Mouse (Mus musculus) liver, embryonic 15.5 days (tissue): Measurements from ENCODE around the gene Sertad3. TPM values are rescaled to one million over a fixed set of nuclear protein-coding genes. Genes with fewer than 3 reads are reported as not detected.

Experiments
- ATAC-seq: fragments of 200-750 bp; cut with Nextera tagmentation; 2 replicates; pipeline ENCODE4 v1.8.0; 2017; ENCODE audit warnings: moderate number of reproducible peaks, mild to moderate bottlenecking, moderate library complexity; ENCODE audit not compliant: insufficient read depth
- H3K27ac ChIP-seq: fragments of 300-500 bp; sonication (generic); replicated peaks from 2 replicates; pipeline ENCODE4 v1.5.1; 2015; ENCODE audit warnings: mild to moderate bottlenecking, inconsistent platforms
- H3K27me3 ChIP-seq: fragments of 300-500 bp; sonication (generic); 2 replicates; pipeline ENCODE4 v1.6.1; 2015; ENCODE audit warnings: mild to moderate bottlenecking, inconsistent platforms
- H3K36me3 ChIP-seq: fragments of 300-500 bp; sonication (generic); replicated peaks from 2 replicates; pipeline ENCODE4 v1.6.1; 2015; ENCODE audit warnings: moderate library complexity, mild to moderate bottlenecking, inconsistent platforms
- H3K4me1 ChIP-seq: fragments of 300-500 bp; sonication (generic); replicated peaks from 2 replicates; pipeline ENCODE4 v1.6.1; 2015; ENCODE audit warnings: inconsistent platforms
- H3K4me2 ChIP-seq: fragments of 300-500 bp; sonication (generic); 2 replicates; pipeline ENCODE4 v1.6.1; 2015; ENCODE audit warnings: moderate library complexity, mild to moderate bottlenecking, inconsistent platforms
- H3K4me3 ChIP-seq: fragments of 300-500 bp; sonication (generic); replicated peaks from 2 replicates; pipeline ENCODE4 v1.5.1; 2015; ENCODE audit warnings: mild to moderate bottlenecking, inconsistent platforms
- H3K9ac ChIP-seq: fragments of 300-500 bp; sonication (generic); 2 replicates; pipeline ENCODE4 v1.6.1; 2015; ENCODE audit warnings: moderate library complexity, mild to moderate bottlenecking, inconsistent platforms
- H3K9me3 ChIP-seq: fragments of 300-500 bp; sonication (generic); replicated peaks from 2 replicates; pipeline ENCODE4 v1.6.1; 2016; ENCODE audit warnings: inconsistent platforms
- WGBS: fragments of 180-500 bp; shearing (Covaris S2); methylation state at CpG from one replicate; pipeline ENCODE4 v1.1.7; 2015; ENCODE audit warnings: mixed read lengths; ENCODE audit not compliant: insufficient replicate concordance; 5-methylcytosine and 5-hydroxymethylcytosine counted together
- polyA plus RNA-seq: library from polyadenylated mRNA; unstranded; fragments of >200 nt; fragmentation: Nextera tagmentation; extraction: Ambion mirVana; gene quantifications from 2 replicates; pipeline ENCODE4 v1.2.1, GENCODE M21; 2015

The Sertad3 gene
- polyA plus RNA-seq, 1 experiment from 2014 or later, result 35.6 TPM

DNA sequence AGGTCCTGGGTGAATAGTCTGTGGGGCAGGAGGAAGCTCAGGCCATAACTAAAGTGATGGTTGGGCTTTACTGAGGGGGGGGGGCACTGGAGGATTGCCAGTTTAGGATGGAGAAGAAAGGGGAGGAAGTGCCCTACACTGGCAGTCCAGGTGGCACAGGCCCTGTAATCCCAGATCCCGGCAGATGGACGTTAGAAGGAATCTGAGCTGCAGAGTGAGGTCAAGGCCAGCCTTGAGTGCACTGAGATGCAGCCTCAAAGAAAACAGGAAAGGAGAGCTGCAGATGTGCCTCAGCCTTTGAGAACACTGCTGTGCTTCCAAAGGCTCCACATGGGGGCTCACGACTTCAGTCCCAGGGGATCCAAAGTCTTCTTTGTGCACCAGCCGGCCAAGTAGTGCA lies 5.9 kb upstream of the Sertad3 start:
- no peak for ATAC-seq
- Histone ChIP-seq H3K4me1 (peaks cover 12% of the 10 kb centered on the region), H3K27me3 (no peaks in the 10 kb centered on the region), H3K9ac (no peak overlapping the region), H3K9me3 (no peaks in the 10 kb centered on the region), H3K4me2 (no peak overlapping the region), H3K4me3 (no peak overlapping the region), H3K27ac (peak overlapping the region; percentile 49), H3K36me3 (peaks cover 55% of the 10 kb centered on the region)
- 58% methylated on average over 4 of the region's 4 CpGs for WGBS

GRCm38 (mm10) chr7:27471390-27472120 lies 2.0 kb upstream of the Sertad3 start:
- peak overlapping the region; percentile 76; the same call in 1 of the 2 replicates for H3K4me2 ChIP-seq

DNA sequence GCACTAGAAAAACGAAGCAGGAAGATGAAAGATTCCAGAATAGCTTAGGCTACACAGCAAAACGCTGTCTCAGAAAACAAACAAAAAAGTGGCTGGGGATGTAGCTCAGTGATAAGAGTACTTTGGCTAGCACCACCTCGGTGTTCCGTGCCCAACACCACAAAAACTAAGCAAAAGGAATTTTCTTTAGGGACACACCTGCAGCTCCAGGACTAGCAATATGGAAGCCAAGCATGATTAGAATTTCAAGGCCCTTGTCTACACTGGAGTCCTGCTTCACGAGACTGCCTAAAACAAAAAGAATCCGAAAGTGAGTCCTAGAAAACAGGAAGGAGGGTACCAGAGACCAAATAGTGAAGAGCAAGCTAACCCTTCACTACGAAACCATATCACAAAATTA lies 972 bp upstream of the Sertad3 start:
- Histone ChIP-seq H3K9ac (peak overlapping the region; percentile 95), H3K4me3 (peak overlapping the region; percentile 85), H3K9me3 (no peaks in the 10 kb centered on the region), H3K4me1 (peaks cover 37% of the 10 kb centered on the region), H3K27ac (peak overlapping the region; percentile 98), H3K27me3 (no peaks in the 10 kb centered on the region), H3K4me2 (peak overlapping the region; percentile 76), H3K36me3 (peaks cover 28% of the 10 kb centered on the region)
- ATAC-seq, result no peak
- 6% methylated on average over 7 of the region's 7 CpGs for WGBS

More at GRCm38 (mm10) chr7:27471390-27472120, 2.0 kb upstream of the Sertad3 start:
- Histone ChIP-seq H3K4me1 (peaks cover 29% of the 10 kb centered on the region), H3K27ac (peak overlapping the region; percentile 98), H3K27me3 (no peaks in the 10 kb centered on the region), H3K4me3 (no peak overlapping the region), H3K9me3 (no peaks in the 10 kb centered on the region), H3K9ac (no peak overlapping the region), H3K36me3 (peaks cover 28% of the 10 kb centered on the region)
- ATAC-seq, result no peak
- WGBS, result 84% methylated on average over 11 of the region's 11 CpGs

- Histone ChIP-seq H3K27me3 (no peaks in the 10 kb centered on the region), H3K27ac (peak overlapping the region; percentile 98), H3K4me3 (peak overlapping the region; percentile 85), H3K36me3 (peaks cover 35% of the 10 kb centered on the region), H3K9ac (peak overlapping the region; percentile 95), H3K9me3 (no peaks in the 10 kb centered on the region), H3K4me1 (peaks cover 51% of the 10 kb centered on the region), H3K4me2 (peak overlapping the region; percentile 76)
- no peak for ATAC-seq
- under 1% methylated on average over 34 of the region's 34 CpGs for WGBS
These were observed 394 bp downstream of the Sertad3 start for GRCm38 (mm10) chr7:27473835-27474489.

- H3K27ac ChIP-seq, result peak overlapping the region; percentile 98
These were observed 954 bp downstream of the Sertad3 start for GRCm38 (mm10) chr7:27474490-27474954.

GRCm38 (mm10) chr7:27475596-27475995 lies 2.0 kb downstream of the Sertad3 start:
- H3K4me1 ChIP-seq, result peaks cover 67% of the 10 kb centered on the region
- WGBS, result 76% methylated on average over 2 of the region's 2 CpGs
- no peaks in the 10 kb centered on the region for H3K27me3 ChIP-seq
- no peaks in the 10 kb centered on the region for H3K9me3 ChIP-seq
- H3K36me3 ChIP-seq, result peaks cover 35% of the 10 kb centered on the region
- peak overlapping the region; percentile 98 for H3K27ac ChIP-seq
- no peak for ATAC-seq
- H3K9ac ChIP-seq, result peak overlapping the region; percentile 49
- H3K4me2 ChIP-seq, result peak overlapping the region; percentile 76
- H3K4me3 ChIP-seq, result peak overlapping the region; percentile 85

More at GRCm38 (mm10) chr7:27474490-27474954, 954 bp downstream of the Sertad3 start:
- Histone ChIP-seq H3K36me3 (peaks cover 35% of the 10 kb centered on the region), H3K4me3 (peak overlapping the region; percentile 85), H3K4me2 (peak overlapping the region; percentile 76), H3K9ac (peak overlapping the region; percentile 95), H3K27me3 (no peaks in the 10 kb centered on the region), H3K9me3 (no peaks in the 10 kb centered on the region), H3K4me1 (peaks cover 56% of the 10 kb centered on the region)
- ATAC-seq, result peak; percentile 87
- 0% methylated on average over 23 of the region's 23 CpGs for WGBS

DNA sequence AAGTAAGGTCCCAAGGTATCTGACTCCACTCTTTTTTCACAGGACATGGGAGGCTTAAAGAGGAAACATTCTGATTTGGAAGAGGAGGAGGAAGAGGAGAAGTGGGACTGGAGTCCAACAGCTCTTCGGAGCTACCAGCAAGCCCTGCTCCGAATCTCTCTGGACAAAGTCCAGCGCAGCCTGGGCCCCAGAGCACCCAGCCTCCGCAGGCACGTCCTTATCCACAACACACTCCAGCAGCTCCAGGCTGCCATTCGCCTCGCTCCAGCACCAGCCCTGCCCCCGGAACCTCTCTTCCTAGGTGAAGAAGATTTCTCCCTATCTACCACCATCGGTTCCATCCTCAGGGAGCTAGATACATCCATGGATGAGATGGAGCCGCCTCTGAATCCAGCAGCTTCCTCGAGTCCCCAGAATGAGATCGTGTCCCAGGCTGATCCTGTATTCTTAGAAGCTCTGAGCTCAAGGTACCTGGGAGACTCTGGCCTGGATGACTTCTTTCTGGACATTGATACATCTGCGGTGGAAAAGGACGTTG lies 2.6 kb downstream of the Sertad3 start:
- H3K9me3 ChIP-seq, result no peaks in the 10 kb centered on the region
- no peak overlapping the region for H3K9ac ChIP-seq
- ATAC-seq, result no peak
- peak overlapping the region; percentile 76 for H3K4me2 ChIP-seq
- 82% methylated on average over 14 of the region's 14 CpGs for WGBS
- H3K27ac ChIP-seq, result peak overlapping the region; percentile 98; the same call in 1 of the 2 replicates
- H3K4me1 ChIP-seq, result peaks cover 73% of the 10 kb centered on the region
- H3K27me3 ChIP-seq, result no peaks in the 10 kb centered on the region
- H3K4me3 ChIP-seq, result peak overlapping the region; percentile 85
- H3K36me3 ChIP-seq, result peaks cover 35% of the 10 kb centered on the region

DNA sequence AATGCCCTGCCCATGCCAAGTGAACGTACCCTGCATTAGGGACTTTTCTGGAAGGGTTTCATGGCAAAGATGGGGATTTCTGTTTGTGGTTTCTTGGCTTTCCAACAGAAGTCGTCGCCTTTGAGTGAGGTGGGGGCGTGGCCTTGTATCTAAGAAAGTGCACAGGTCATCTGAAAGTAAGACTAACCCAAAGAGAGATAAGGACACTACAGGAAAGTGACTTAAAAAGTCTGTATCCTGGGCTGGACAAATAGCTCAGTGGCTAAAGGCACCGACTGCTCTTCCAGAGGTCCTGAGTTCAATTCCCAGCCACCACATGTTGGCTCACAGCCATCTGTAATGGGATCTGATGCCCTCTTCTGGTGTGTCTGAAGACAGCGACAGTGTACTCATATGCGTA lies 5.0 kb downstream of the Sertad3 start:
- 50% methylated on average over 7 of the region's 7 CpGs for WGBS
- peak overlapping the region; percentile 49 for H3K27ac ChIP-seq
- 0 out of 2 replicates have a peak overlapping the region, but pooled peaks have one; percentile 29 for H3K9ac ChIP-seq

GRCm38 (mm10) chr7:27479750-27480149 lies 6.2 kb downstream of the Sertad3 start:
- peaks cover 35% of the 10 kb centered on the region for H3K36me3 ChIP-seq
- no peaks in the 10 kb centered on the region for H3K9me3 ChIP-seq
- ATAC-seq, result no peak
- peak overlapping the region; percentile 25; the same call in 1 of the 2 replicates for H3K9ac ChIP-seq
- WGBS, result 76% methylated on average over 1 of the region's 1 CpGs
- peak overlapping the region; percentile 54 for H3K4me3 ChIP-seq
- H3K27ac ChIP-seq, result peak overlapping the region; percentile 92
- peaks cover 94% of the 10 kb centered on the region for H3K4me1 ChIP-seq
- no peaks in the 10 kb centered on the region for H3K27me3 ChIP-seq
- H3K4me2 ChIP-seq, result peak overlapping the region; percentile 76

More for the DNA sequence above, 5.0 kb downstream of the Sertad3 start:
- no peak for ATAC-seq
- Histone ChIP-seq H3K36me3 (peaks cover 35% of the 10 kb centered on the region), H3K4me2 (no peak overlapping the region), H3K9me3 (no peaks in the 10 kb centered on the region), H3K27me3 (no peaks in the 10 kb centered on the region), H3K4me3 (no peak overlapping the region), H3K4me1 (peaks cover 82% of the 10 kb centered on the region)

DNA sequence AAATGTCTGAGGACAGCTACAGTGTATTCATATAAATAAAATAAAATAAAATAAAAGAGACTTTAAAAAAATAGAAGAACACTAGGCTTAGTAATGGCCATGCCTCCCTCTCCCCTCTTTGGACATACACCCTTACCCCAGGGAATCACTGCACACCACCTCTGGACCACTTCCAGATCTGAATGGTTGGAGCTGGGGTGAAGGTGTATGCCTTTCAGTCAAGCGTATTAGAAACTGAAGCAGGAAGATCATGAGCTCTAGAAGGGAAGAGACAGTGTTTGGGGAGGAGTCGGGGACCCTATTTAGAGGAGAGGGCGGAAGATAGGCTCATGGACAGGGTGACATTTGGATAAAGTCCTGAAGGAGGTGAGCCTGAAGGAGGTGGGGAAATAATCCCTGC lies 6.9 kb downstream of the Sertad3 start:
- Histone ChIP-seq H3K36me3 (peaks cover 34% of the 10 kb centered on the region), H3K27ac (peak overlapping the region; percentile 92), H3K4me2 (peak overlapping the region; percentile 76), H3K27me3 (no peaks in the 10 kb centered on the region), H3K4me1 (peaks cover 94% of the 10 kb centered on the region), H3K4me3 (peak overlapping the region; percentile 54), H3K9ac (peak overlapping the region; percentile 68), H3K9me3 (no peaks in the 10 kb centered on the region)
- no peak for ATAC-seq
- 65% methylated on average over 3 of the region's 3 CpGs for WGBS
